Mouse (Mus musculus) thymus, postnatal 25 days (tissue): ENCODE measurements around the gene Pi16.
A peak's percentile ranks its signal among the peaks of the same experiment; 100 is the strongest.
"Not testable (repeated sequence)": the region's sequence is repeated elsewhere in the genome, so short reads cannot be mapped to it uniquely, and the experiment has no call there.

ENCODE experiments used
- DNase-seq: peaks from one replicate; pipeline ENCODE4 v3.0.0; 2022

Pi16 gene

DNA sequence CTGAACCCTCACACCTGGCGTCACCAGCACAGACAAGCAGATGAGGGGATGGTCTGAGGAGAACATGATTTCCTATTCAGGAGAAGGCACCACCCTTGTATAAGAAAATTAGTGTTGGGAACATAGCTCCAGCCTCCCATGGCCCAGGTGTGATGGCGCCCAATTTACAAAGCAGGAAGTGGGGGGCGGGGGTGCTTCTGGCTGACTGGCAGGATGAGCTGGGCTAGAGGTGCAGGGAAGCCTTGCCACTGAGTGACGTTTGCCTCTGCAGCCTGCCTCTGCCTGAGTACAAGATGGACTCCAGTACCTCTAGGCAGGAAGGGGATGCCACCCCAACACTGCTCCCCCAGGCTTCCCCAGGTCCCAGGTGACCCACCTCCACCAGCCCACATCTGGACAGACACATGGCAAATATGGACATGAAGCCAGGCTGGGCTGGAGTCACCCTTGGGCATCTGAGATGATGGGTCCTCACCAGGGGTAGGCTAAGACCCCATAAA is 14.8 kb downstream of the Pi16 start:
- DNase-seq: peak; percentile 66

DNA sequence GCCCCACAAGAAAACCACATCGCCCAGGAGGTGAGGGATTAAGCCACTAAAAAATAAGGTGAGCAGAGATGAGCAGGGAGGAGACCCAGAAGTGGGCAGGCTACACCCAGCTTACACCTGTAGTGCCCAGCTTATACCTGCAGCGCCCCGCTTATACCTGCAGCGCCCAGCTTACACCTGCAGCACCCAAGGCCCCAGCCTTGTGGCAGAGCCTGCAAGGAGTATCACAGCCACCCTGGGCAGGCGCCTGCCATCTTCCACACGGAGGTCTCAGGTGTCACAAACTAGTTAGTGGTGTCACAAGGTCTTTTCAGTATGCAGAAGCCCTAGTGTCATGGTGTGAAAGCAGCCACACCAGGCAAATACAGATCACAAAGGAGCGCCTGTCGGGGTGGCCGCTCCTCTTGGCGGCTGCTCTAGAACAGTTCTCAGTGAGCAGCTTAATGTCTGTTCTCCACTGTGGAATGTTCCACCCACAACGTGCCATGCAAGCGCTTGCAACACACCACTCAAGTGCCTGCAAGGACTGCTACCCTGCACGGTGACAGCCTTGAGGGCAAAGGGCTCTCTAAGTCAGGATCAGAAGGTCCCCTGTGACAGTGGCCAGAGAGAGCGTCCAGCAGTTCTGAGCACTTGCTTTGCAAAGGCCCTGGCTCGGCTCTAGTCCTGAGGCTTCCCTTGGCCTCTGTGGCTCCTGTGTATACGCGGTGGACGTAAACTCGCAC is 18.9 kb downstream of the Pi16 start:
- DNase-seq: no peak

DNA sequence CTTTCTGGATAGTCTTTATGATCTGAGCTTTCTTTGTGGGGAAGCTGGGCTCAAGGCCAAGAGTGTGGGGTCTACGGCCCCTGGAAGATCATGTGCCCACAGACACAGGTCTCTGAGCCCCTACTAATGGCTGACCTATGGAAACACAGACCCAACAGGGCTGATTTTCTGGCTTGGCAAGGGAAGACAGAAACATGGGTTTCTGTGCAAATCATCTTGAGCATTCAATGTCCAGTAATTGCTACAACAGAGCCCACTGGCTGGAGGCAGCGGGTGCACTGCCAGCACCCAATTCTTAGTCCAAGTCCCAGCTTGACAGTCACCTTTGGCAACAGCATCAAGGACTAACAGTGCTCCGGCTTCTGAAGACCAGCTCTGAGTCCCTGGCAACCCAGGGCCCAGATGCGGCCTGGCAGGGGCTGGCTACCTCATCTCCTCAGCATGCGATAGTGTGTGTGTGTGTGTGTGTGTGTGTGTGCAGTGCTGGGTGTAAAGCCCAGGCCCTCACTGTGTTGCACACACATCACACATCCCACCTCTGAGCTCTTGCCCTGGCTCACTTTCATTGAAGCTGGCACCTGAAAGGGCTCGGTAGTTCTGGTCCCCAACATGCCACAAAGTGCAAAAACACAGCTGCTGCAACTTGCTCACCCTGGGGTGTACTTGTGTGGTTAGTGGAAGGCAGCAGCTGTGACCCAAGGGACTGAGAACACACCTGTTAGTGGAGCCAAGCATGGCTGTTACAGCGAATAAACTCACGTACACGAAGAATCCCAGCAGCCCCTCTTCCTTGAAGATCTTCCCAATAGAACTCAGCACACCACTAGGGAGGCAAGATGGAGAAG is 20.7 kb downstream of the Pi16 start:
- DNase-seq: peak; percentile 66

DNA sequence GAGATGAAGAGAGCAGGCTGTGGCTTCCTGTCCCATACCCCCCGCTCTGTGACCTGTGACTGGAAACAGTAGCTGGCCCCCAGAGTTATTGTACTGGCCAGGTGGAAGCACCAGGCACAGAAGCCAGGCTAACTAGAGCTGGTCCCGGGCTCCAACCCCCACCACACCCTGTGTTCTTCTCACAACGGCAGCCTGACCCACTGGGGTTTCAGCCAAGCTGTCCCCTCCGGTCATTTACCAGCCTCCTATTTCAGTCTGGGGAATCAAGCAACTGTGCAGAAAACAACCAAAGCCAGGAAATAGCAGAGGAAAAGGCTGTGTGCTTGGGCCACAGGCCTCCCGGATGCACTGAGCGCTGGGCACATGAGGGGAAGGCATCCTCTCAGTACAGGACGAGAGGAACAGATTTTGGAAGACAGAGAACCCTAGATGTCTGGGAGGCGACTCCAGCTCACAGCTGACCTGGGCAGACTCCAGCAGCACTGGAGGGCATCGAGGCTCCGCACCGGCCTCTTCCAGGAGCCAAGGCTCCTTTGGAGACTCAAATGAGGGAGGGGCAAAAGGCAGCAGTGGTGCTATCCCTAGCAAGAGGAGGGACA is 21.8 kb downstream of the Pi16 start:
- DNase-seq: no peak

DNA sequence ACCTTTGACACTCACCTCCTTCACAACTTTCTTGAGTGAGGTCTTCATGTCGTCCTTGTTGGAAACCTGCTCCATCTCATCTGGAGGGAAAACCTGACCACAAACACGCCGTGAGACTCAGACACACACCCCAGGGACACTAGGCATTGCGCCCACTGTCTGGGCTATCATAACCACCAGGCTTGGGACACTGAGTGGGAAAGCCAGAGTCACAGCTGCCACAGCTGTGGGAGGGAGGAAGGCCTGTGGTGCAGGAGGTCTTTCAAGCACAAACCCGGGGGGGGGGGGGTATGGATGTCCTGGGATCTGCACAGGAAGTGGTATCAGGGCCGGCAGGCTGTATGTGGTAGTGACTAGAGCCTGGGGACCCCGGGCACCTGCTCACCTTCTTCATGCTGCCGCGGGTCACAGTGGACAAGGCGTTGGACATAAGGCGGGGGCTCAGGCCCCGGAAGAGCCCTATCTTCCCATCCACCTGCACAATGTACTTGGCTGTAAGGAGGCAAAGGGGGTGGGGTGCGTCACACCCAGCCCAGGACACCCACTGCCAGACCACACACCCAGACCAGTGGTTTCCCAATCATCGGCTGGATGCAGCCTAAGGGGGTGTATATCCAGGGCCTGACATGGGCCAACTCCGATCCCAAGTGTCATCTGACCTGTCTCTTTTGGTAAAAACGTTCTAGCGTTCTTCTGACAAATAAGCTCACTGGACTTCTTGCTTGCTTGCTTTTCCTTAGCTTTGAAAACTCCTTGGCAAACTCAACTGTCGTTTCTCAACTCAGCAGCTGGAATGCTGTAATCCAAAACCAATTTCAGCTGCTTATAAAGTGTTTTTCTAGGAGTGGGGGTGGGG is 23.2 kb downstream of the Pi16 start:
- DNase-seq: no peak

DNA sequence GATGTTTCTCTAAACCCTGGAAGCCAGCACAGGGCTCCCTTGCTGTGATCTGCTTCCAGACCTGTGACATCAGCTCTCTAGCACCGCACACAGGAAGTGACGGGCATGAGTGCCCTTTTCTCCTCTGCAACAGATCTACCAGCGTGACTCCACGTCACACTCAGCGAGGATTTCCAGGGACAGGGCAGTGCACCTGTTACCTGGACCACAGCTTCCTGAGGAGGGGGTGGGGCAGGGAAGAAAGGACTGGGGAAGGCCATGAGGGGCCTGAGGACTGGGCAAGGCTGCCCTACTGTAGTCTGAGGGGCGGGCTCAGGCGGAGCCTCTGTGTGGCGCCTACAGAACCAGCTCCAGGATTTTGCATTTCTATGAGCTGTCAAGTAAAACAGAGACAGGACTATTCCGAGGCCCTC is 24.1 kb downstream of the Pi16 start:
- DNase-seq: peak; percentile 62

DNA sequence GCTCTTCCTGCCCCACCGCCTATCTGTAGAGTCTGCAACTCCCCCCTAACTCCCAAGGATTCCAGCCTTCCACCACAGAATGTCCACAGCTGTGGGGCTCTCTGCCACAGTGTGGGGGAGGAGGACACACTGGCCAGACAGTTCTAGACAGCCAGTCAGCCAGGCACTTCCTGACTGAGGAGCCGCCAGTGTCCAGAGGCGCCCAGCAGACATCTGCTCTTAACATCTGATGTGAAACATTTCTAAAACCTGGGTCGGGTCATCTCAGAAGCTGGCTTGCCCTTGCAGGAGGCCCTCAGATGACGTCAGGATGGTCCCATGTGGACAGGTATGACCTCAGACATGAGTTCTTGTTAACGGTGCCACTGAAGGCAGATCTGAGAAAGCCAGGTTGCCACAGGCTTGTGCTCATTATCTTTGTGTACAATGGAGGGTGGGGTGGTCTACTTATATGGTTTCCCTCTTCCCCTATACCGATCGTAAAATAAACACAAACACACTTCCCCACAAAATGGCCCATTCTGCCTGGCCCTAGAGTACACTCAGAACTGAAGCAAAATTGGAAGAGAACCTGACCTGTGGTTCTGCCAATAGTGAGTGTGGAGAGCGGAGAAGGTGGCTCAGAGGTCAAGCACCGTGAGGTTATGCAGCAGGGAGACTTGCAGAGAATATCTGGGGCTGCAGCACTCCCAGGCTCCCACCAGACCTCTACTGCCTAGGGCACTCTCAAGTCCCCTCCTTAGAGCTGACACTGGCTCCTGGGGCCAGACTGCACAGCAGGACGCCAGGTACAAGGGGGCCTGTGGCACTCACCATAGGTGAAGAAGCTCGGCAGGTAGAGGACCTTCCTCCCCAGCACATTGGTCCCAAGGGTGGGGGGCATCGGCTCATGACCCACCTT is 24.8 kb downstream of the Pi16 start:
- DNase-seq: no peak

DNA sequence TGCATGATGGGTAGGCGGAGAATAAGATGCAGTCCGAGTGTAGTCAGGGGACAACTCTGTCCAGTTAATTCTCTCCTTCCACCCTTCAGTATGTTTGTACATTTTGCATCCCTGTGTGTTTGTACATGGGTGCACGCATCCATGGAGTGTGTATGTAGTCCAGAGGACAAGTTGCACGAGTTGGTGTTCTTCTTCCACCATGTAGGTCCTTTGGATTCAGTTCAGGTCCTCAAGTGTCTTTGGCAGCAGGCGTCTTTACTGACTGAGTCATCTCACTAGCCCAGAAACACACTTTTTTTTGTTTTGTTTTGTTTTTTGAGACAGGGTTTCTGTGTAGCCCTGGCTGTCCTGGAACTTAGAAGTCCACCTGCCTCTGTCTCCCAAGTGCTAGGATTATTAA is 25.8 kb downstream of the Pi16 start:
- DNase-seq: no peak

DNA sequence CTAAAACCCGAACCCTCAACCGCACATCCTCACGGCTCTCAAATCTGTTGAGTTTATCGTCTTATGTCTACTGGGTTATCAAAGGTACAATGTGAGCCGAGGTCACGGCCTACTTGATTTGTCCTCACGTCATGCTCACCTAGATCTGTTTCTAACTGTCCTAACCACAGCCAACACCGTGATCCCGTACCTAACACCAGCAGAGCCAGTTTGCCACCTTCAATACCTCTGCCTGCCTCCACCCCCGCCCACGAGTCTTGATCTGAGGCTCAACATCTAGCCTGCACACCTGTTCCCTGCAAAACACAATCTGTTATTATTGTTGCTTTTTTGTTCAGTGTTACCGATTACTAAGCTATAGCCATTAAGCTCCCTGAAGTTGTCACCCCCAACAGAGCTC is 27.8 kb downstream of the Pi16 start:
- no peak for DNase-seq

DNA sequence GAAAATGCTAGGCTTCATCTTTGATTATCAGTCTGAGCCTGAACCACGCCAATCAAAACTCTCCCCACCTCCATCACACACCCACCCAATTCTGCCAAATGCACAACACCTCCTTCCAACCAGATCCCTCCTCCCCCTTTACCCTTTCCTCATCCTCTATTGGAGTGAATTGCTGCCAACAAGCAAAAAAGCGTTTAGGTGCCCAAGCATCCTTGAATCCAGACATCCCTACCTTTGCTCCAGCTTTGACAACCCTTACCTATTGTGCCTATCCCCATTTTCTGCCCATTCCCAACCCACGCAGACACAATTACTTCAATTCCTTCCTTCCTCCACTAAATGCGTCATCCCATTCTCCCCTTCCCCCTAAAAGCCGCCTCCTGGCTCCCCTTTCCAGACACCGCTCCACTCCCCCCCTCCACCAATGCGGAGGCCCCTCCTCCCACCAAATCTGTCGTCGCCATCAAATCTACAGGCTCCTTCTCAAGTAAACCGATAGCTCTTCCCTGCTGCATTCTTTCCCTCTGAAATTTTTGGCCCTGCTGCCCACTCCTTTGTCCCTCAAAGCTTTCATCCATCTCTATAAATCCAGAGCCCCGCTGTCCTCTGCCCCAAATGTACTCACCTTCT is 29.1 kb downstream of the Pi16 start:
- no peak for DNase-seq

DNA sequence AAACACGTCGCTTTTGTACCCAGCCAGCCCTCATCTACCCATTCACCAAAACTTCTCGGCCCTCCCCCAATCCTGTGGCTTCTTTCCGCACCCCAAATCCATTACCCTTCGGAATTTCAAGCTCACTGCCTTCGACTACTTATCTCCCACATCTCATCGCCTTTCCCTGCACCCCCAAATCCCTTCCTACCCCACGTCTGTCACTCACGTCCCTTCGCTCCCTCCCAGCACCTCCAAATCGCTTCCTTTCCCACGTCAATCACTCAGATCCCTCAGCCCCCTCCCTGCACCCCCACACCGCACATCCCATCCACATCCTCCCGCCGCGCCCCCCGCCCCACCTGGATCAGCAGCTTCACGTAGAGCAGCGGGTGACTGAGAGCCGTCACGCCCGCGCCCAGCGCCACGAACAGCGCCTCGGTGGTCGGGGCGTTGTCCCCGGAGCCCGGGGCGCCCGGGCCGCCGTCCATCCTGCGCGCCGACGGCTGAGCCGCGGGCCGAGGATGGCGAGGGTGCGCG is 29.7 kb downstream of the Pi16 start:
- no peak for DNase-seq

DNA sequence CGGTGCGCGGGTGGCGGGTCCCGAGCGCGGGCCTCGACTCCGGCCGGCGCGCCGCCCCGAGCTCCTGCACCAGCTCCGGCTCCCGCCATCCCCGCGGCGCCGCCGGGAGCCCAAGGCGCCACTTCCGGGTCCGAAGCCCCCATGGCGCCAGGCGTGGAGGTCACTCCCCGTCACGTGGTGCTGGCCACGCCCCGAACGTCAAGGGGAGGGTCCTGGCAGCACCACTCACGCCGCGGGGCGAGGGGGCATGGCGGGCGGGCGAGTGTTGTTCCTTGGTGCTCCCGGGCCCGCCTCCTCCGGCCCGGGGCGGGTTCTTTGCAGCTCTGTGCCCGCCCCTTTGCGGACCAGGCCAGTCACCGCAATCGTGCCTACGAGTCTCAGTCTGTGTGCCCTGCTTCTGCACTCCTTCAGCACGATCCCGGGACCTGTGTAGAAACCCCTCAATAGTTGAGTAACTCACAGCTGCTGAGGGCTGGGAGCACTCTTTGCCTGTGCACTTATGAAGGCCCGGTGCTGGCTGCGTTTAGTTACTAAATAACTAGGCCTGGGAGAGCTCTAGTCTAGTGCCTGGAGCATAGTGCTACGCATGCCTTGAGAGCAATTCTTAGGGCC is 30.3 kb downstream of the Pi16 start, which contains the start of gene Mtch1:
Gene Mtch1, minus strand, starts transcription at position 290 of the 612 bp plus-strand sequence.
- DNase-seq: peak; percentile 100

DNA sequence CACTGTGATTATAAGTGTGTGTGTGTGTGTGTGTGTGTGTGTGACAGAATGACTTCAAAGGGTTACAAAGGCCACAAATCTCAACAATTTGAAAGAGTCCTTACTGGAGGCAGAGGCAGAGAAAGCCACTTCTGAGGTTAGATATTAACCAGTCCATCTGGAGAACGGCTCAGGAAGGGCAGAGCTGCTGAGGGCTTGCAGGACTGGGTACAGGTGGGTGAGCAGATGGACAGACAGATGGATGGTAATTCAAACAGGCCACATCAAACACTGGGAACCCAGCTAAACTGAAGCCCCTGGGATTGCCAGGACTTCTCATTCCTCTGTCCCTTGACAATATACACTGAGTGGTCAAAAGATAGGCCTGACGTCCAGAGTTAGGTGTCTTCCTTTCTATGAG is 31.5 kb downstream of the Pi16 start:
- DNase-seq: no peak

DNA sequence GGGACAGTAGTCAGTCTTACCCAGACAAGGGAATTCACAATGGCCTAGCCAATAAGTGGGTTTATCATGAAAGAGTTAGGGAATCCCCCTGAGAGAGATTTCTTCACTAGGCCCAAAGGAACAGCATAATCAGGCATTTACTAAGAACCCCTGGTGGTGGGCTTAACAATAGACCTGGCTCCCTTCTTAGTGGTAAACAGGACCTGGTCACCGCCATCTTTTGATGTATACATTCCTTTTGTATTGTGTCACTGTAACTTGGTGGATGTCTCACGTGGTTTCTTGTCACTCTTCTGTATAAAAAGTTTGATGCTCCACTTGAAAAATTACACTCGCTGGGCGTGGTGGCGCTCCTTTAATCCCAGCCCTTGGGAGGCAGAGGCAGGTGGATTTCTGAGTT is 33.6 kb downstream of the Pi16 start:
- DNase-seq: not testable (repeated sequence)

DNA sequence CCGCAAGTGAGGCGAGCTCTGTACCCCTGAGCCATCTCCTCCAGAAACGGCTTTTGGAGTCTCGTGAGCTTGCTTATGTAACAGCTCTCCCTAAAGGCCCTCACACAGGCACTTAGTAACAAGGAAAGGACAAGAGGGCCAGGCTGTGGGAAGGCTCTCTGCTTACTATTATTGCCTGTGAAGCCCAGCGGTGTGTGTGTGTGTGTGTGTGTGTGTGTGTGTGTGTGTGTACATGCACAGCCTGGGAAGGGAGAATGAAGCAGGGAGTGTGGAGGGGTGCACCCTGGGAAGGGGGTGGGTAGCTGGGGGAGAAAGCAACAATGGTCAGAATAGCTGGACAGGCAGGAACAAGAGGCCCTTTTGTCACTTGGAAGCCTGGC is 38.0 kb downstream of the Pi16 start:
- DNase-seq: no peak

DNA sequence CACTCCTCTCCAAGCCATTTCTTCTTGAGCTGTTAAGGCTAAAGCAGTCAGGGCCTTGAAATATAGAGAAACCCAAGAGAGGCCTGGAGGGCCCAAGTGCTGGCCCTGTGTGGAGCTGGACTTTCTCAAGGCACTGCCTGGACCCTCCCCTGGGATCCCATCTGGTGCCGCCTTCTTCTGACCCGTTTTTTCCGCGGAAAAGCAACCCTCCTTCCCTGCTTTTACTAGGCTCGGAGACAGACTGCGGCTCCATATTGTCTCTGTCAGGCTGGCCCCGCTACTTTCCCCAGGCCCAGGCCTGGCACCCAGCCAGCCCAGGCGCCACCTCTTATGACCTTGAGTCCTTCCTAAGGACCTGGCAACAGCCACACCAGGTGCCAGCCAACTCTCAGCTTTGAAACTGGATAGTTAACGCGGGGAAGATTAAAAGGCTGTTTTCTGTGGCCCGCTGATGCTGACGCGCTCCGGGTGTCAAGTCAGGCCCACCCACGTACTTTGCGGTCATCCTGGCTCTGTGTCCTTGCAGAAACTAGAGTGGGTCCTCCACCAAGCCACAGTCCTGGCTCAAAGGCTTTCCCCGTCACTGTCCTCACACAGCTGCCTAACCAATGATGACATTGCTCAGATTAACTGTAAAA is 38.5 kb downstream of the Pi16 start:
- DNase-seq: no peak

DNA sequence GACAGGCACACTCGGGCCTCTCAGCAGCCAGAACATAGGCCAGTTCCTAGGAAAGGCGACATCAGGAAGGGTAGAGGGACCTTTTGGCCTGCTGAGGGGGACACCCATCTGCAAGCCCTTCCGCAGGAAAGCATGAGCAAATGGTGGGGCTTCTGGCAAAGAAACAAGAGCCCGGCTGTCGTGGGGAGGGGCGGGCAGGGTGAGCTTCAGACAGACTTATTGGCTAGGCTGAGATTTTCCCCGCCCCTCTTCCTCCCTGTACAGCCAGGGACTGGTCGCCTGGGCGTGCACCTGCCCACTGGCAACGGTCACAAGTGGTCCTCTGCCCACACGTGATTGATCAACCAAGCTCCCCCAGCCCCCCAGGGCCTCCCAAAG is 39.0 kb downstream of the Pi16 start:
- DNase-seq: no peak

DNA sequence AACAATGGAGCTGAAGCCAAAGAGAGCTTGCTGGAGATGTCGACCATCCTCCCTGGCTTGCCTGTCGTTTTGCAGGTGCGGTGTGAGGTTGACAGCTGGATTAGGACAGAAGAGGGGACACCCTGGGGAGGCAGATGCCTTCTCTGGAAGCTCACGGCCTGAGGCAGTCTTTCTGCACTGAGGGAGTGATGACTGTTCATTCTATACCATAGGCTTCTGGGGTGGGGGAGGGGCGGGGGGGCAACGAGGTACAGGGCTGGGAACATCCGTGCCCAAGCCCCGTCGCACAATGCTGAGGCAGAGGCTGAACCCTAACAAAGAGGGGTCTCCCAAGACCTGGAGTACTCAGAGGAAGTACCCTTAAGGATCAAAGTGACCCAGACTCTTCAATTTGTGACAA is 39.4 kb downstream of the Pi16 start:
- DNase-seq: no peak

DNA sequence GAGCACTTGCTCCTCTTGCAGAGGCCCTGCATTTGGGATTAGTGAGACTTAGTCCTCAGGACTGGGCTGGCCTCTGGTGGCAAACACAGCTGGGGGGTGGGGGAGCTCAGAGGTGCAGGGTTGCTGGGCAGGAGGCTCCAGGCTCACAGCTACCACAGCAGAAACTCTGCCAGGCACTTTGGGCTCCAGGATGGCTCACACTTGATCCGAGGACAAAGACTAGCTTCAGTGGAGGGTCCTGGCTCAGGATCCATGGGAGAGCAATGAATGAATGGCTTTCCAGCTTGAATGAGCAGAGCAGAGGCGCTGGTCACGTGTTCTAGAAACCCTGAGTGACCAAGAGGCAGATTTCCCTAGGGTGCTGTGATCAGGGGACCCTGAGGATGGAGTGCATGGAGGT is 41.4 kb downstream of the Pi16 start:
- DNase-seq: no peak

DNA sequence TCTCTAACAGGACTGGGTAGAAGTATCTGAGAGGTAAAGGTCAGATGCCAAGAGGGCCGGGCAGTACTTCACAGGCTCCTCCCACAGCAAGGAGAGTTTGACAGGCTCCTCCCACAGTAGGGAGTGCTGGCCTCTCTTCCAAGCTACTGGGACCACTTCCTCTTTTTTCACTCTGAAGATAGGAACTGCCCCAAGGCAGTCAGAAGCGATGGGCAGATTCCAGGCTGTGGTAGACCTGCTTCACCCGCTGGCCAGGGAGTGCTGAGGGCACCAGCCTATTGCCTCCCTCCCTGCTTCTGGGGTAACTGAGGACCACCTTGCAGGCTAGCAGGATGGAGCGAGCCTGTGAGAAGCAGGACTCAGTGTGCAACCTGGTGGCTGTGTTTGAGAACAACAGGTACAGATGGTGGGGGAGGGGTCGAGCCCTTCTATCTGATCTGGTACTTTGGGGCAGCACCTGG is 43.3 kb downstream of the Pi16 start, which contains the start of gene Fgd2:
Gene Fgd2, plus strand, starts transcription at position 154 of the 461 bp plus-strand sequence.
- DNase-seq: no peak
